In the genomic region with DNA sequence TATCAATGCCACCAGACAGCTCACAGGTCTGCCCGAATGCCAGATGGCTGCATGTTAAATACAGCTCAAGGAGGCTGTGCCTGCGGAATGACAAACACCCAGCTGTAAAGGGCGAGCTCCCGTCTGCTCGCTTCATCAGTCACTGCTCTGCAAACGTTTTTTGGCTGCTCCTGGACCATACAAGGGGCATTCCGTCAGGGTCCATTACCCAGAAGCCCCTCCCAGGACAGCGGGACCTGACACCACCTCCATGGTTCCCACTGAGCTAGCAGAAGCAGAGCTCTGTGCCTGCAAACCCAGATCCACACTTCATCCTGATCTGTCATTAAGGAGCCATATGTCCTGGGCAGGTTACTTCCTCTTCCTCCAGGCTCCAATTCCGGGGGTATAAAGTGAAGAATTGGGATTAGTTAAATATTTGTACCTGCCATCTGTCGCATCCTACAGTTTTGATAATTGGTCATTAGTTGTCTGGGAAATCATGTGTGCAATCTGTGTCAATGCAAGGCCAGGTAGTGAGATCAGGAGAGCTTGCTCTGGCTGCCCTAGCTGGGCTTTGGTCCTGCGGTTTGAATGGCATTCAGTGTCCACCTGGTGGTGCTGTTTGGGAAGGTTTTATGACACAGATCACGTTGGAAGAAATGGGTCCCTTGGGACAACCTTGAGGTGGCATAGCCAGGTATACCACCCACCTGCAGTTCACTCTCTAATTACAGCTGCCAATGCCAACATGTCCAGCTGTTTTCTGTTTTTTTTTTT, we compare ENCODE assay signal across 10 mouse cellular contexts.
DNase-seq lines count a peak whose midpoint lies in the region; ATAC-seq lines count a peak whose summit lies in the region.
"Had no signal": no experiment of that assay in that cellular context is flagged by ENCODE, and none has a peak within 500 bp of the region (broad histone marks: within the 10 kb centered on the region; RNA-seq: fewer than 3 reads in every experiment).

No protein-coding gene starts in this region.

- no peaks in the 10 kb centered on the region for H3K27me3 ChIP-seq in hindbrain, embryonic 13.5 days

- peak; percentile 66 for ATAC-seq in hindbrain, embryonic 13.5 days (ENCODE audit: low FRiP score)
- no peak for ATAC-seq in monocyte, adult 5-6 weeks (replicated peaks; ENCODE audit: insufficient number of reproducible peaks, low FRiP score, low TSS enrichment, poor library complexity, severe bottlenecking)
- ATAC-seq in activated CD4-positive, CD25-positive, alpha-beta regulatory T cell, adult 4 months = no peak
- ATAC-seq: liver, postnatal 0 days had no signal

- H3K4me3 ChIP-seq in hindbrain, embryonic 13.5 days = no peak overlapping the region

- peak; percentile 5 for DNase-seq in embryo, embryonic 10 days (ENCODE audit: low spot score)
- DNase-seq in embryo, embryonic 9.5 days (ENCODE audit: extremely low spot score) = no peak
- DNase-seq in brain, adult 2 months (ENCODE audit: low read depth, low spot score) = peak; percentile 62
- DNase-seq in mesoderm, embryonic 11.5 days (ENCODE audit: low read depth, low spot score) = peak; percentile 37
- DNase-seq in T-cell, adult 2 months (ENCODE audit: low spot score) = no peak
- DNase-seq: gastrocnemius, postnatal 36 days; liver, postnatal 0 days had no signal

- H3K36me3 ChIP-seq in hindbrain, embryonic 13.5 days = no peaks in the 10 kb centered on the region

- 50% methylated on average over 12 of the region's 12 CpGs for WGBS in hindbrain, embryonic 13.5 days

- no peak overlapping the region for H3K27ac ChIP-seq in hindbrain, embryonic 13.5 days

- no peak overlapping the region for H3K4me2 ChIP-seq in hindbrain, embryonic 13.5 days

- no peak overlapping the region for H3K9ac ChIP-seq in hindbrain, embryonic 13.5 days
- H3K9ac ChIP-seq: liver, postnatal 0 days had no signal

- no peaks in the 10 kb centered on the region for H3K9me3 ChIP-seq in hindbrain, embryonic 13.5 days

- H3K4me1 ChIP-seq in hindbrain, embryonic 13.5 days (replicated peaks) = peaks cover 12% of the 10 kb centered on the region; the same call in 1 of the 2 replicates

Comparison
In these comparisons a context has a peak if more than half of its experiments do, and no peak if none do; other contexts are left out.
1. DNase-seq: peak in embryo, embryonic 10 days (single experiment), brain, adult 2 months (single experiment) and mesoderm, embryonic 11.5 days (single experiment); none in embryo, embryonic 9.5 days (single experiment) and T-cell, adult 2 months (single experiment).